ENCODE assay signal across 15 mouse cellular contexts in genomic region chr13:31374006-31374405, GRCm38 (mm10).
DNase-seq lines count a peak whose midpoint lies in the region; ATAC-seq and TF ChIP-seq lines count a peak whose summit lies in the region.
"Had no signal": no experiment of that assay in that cellular context is flagged by ENCODE, and none has a peak within 500 bp of the region (broad histone marks: within the 10 kb centered on the region; RNA-seq: fewer than 3 reads in every experiment).

No protein-coding gene starts in this region.

- no peak for TF ChIP-seq CTCF in brain, embryonic 14.5 days (IDR thresholded peaks at IDR 0.05; ENCODE audit: borderline replicate concordance, extremely low read depth, insufficient read depth, insufficient read length)

- H3K9me3 ChIP-seq in hindbrain, embryonic 11.5 days (ENCODE audit: control insufficient read depth, low read length): no peaks in the 10 kb centered on the region
- H3K9me3 ChIP-seq in hindbrain, embryonic 10.5 days: no peaks in the 10 kb centered on the region
- no peaks in the 10 kb centered on the region for H3K9me3 ChIP-seq in hindbrain, embryonic 15.5 days
- H3K9me3 ChIP-seq in neural tube, embryonic 14.5 days (ENCODE audit: control insufficient read depth, low read length): no peaks in the 10 kb centered on the region
- H3K9me3 ChIP-seq: heart, embryonic 15.5 days; limb, embryonic 12.5 days had no signal

- H3K27me3 ChIP-seq in hindbrain, embryonic 11.5 days (ENCODE audit: control insufficient read depth, insufficient read depth, low read length): no peaks in the 10 kb centered on the region
- H3K27me3 ChIP-seq in hindbrain, embryonic 10.5 days (ENCODE audit: insufficient read depth, poor library complexity, severe bottlenecking): no peaks in the 10 kb centered on the region
- no peaks in the 10 kb centered on the region for H3K27me3 ChIP-seq in hindbrain, embryonic 15.5 days
- H3K27me3 ChIP-seq in neural tube, embryonic 14.5 days (ENCODE audit: control insufficient read depth, insufficient read depth, low read length): no peaks in the 10 kb centered on the region
- H3K27me3 ChIP-seq: heart, embryonic 15.5 days; limb, embryonic 12.5 days had no signal

- no peak for TF ChIP-seq POLR2A in brain, embryonic 14.5 days (IDR thresholded peaks at IDR 0.05; ENCODE audit: borderline replicate concordance, extremely low read depth, insufficient read depth, insufficient read length, poor library complexity, severe bottlenecking)

- H3K4me2 ChIP-seq in hindbrain, embryonic 11.5 days (replicated peaks; ENCODE audit: low read depth, low read length): no peak overlapping the region
- no peak overlapping the region for H3K4me2 ChIP-seq in hindbrain, embryonic 15.5 days
- H3K4me2 ChIP-seq in neural tube, embryonic 14.5 days (ENCODE audit: low read depth, low read length): no peak overlapping the region
- H3K4me2 ChIP-seq: heart, embryonic 15.5 days; limb, embryonic 12.5 days had no signal

- WGBS in hindbrain, embryonic 11.5 days: 61% methylated on average over 5 of the region's 5 CpGs
- WGBS in hindbrain, embryonic 10.5 days: 58% methylated on average over 5 of the region's 5 CpGs
- WGBS in hindbrain, embryonic 15.5 days: 57% methylated on average over 5 of the region's 5 CpGs
- WGBS in neural tube, embryonic 14.5 days: 66% methylated on average over 5 of the region's 5 CpGs

- H3K9ac ChIP-seq in hindbrain, embryonic 11.5 days (ENCODE audit: low read depth, low read length): no peak overlapping the region
- H3K9ac ChIP-seq in hindbrain, embryonic 15.5 days: no peak overlapping the region
- H3K9ac ChIP-seq in neural tube, embryonic 14.5 days (replicated peaks; ENCODE audit: low read depth, low read length): no peak overlapping the region
- H3K9ac ChIP-seq: heart, embryonic 15.5 days; limb, embryonic 12.5 days; liver, postnatal 0 days had no signal

- no peak for DNase-seq in hindbrain, embryonic 11.5 days (ENCODE audit: low spot score)
- DNase-seq in hindbrain, embryonic 10.5 days (ENCODE audit: low spot score): no peak
- DNase-seq in brain, embryonic 14.5 days (ENCODE audit: low read depth): peak; percentile 56
- no peak for DNase-seq in adrenal gland, adult (ENCODE audit: inconsistent age in 2 of 2, low spot score in 1 of 2)
- DNase-seq in frontal cortex, postnatal 25 days (ENCODE audit: low spot score in 2 of 2): no peak
- DNase-seq in gastrocnemius, postnatal 14 days: no peak
- DNase-seq: cerebellum, adult 9-11 months; liver, postnatal 0 days had no signal

- intact Hi-C loops in gastrocnemius, postnatal 14 days (cut with DNase I; ENCODE audit: low total_unique reads): no loop called here

- H3K27ac ChIP-seq in hindbrain, embryonic 11.5 days (ENCODE audit: low read depth, low read length): no peak overlapping the region
- H3K27ac ChIP-seq in hindbrain, embryonic 10.5 days: no peak overlapping the region
- H3K27ac ChIP-seq in hindbrain, embryonic 15.5 days (replicated peaks): no peak overlapping the region
- H3K27ac ChIP-seq in neural tube, embryonic 14.5 days (ENCODE audit: low read depth, low read length): no peak overlapping the region
- H3K27ac ChIP-seq: heart, embryonic 15.5 days; limb, embryonic 12.5 days; stomach, postnatal 0 days had no signal

- no peaks in the 10 kb centered on the region for H3K36me3 ChIP-seq in hindbrain, embryonic 11.5 days (ENCODE audit: control insufficient read depth, insufficient read depth, low read length)
- H3K36me3 ChIP-seq in hindbrain, embryonic 10.5 days: no peaks in the 10 kb centered on the region
- H3K36me3 ChIP-seq in hindbrain, embryonic 15.5 days: no peaks in the 10 kb centered on the region
- H3K36me3 ChIP-seq in neural tube, embryonic 14.5 days (ENCODE audit: control insufficient read depth, insufficient read depth, low read length): no peaks in the 10 kb centered on the region
- H3K36me3 ChIP-seq: heart, embryonic 15.5 days; limb, embryonic 12.5 days had no signal

- H3K4me3 ChIP-seq in hindbrain, embryonic 11.5 days (ENCODE audit: low read depth, low read length): no peak overlapping the region
- no peak overlapping the region for H3K4me3 ChIP-seq in hindbrain, embryonic 10.5 days
- H3K4me3 ChIP-seq in hindbrain, embryonic 15.5 days: no peak overlapping the region
- no peak overlapping the region for H3K4me3 ChIP-seq in neural tube, embryonic 14.5 days (ENCODE audit: low read depth, low read length)
- H3K4me3 ChIP-seq: heart, embryonic 15.5 days; limb, embryonic 12.5 days had no signal

- H3K4me1 ChIP-seq in hindbrain, embryonic 11.5 days (replicated peaks; ENCODE audit: control insufficient read depth, insufficient read depth, low read length): no peaks in the 10 kb centered on the region
- H3K4me1 ChIP-seq in hindbrain, embryonic 10.5 days (replicated peaks): peaks cover 5% of the 10 kb centered on the region
- no peaks in the 10 kb centered on the region for H3K4me1 ChIP-seq in hindbrain, embryonic 15.5 days (replicated peaks)
- no peaks in the 10 kb centered on the region for H3K4me1 ChIP-seq in neural tube, embryonic 14.5 days (ENCODE audit: control insufficient read depth, insufficient read depth, low read length)
- H3K4me1 ChIP-seq: heart, embryonic 15.5 days had no signal

- ATAC-seq in hindbrain, embryonic 11.5 days (ENCODE audit: low FRiP score): peak; percentile 71; the same call in 1 of the 2 replicates
- peak; percentile 88 for ATAC-seq in hindbrain, embryonic 15.5 days (ENCODE audit: low FRiP score, low read depth)
- ATAC-seq in neural tube, embryonic 14.5 days (ENCODE audit: low read depth): peak; percentile 92
- ATAC-seq: CD4-positive, CD25-positive, alpha-beta regulatory T cell, adult 4 months; intestine, embryonic 16.5 days; liver, postnatal 0 days had no signal
